Mouse (Mus musculus): ENCODE measurements around the gene Bpifb1.

GRCm38 (mm10) chr2:154209112-154209511 lies 18.5 kb downstream of the Bpifb1 start:
- TF ChIP-seq CTCF (IDR thresholded peaks at IDR 0.05) (peak; percentile 62), POLR2A (IDR thresholded peaks at IDR 0.05; ENCODE audit: insufficient read depth, low read depth, low read length) (no peak)
